Mouse (Mus musculus) testis, adult 2 months (tissue): ENCODE results near the gene Crygc.

ENCODE experiments used
- CTCF ChIP-seq: fragments of 200-500 bp; IDR thresholded peaks from 2 replicates; pipeline ENCODE4 v1.5.1; 2012; ENCODE audit warnings: low read depth, mild to moderate bottlenecking, inconsistent platforms, low read length, moderate library complexity; ENCODE audit not compliant: control insufficient read depth, insufficient read depth, insufficient replicate concordance
- POLR2A ChIP-seq: fragments of 200-500 bp; IDR thresholded peaks from 2 replicates; pipeline ENCODE4 v1.6.1; 2012; ENCODE audit warnings: low read depth, mild to moderate bottlenecking, inconsistent platforms, low read length, moderate library complexity; ENCODE audit not compliant: control insufficient read depth

- TF ChIP-seq POLR2A (no peak), CTCF (no peak)
Observed at GRCm38 (mm10) chr1:65041837-65042236, 31.7 kb downstream of the Crygc start.
